Mouse (Mus musculus) CH12.LX (cell line): Measurements from ENCODE around the gene Aftph. TPM values are rescaled to one million over a fixed set of nuclear protein-coding genes. Genes with fewer than 3 reads are reported as not detected.

Source experiments
- DNase-seq: peaks from one replicate; pipeline ENCODE4 v3.0.0-alpha.2; 2013; ENCODE audit errors: extremely low read depth
- H3K27ac ChIP-seq: 2 replicates; pipeline ENCODE4 v1.5.1; 2012; ENCODE audit warnings: low read depth, mild to moderate bottlenecking, control low read depth, moderate library complexity; ENCODE audit not compliant: insufficient read depth
- H3K27me3 ChIP-seq: replicated peaks from 2 replicates; pipeline ENCODE3; 2012; ENCODE audit warnings: inconsistent platforms
- H3K36me3 ChIP-seq, 2 experiments: replicated peaks in 1 of 2; 2 replicates each; pipeline versions ENCODE3 to v1.6.1; 2012; ENCODE audit warnings: inconsistent platforms in 1 of 2, low read length in 1 of 2, mild to moderate bottlenecking in 1 of 2, mixed read lengths in 1 of 2, moderate library complexity in 1 of 2; ENCODE audit not compliant: control insufficient read depth in 1 of 2, insufficient read depth in 1 of 2
- H3K4me1 ChIP-seq, 2 experiments: 2 replicates each; pipeline ENCODE4 v1.6.1; 2012; ENCODE audit warnings: inconsistent platforms in 1 of 2, moderate library complexity in 1 of 2; ENCODE audit not compliant: insufficient read depth in 2 of 2, control insufficient read depth in 1 of 2
- H3K4me2 ChIP-seq: 2 replicates; pipeline ENCODE4 v1.6.1; 2012; ENCODE audit warnings: low read depth, mild to moderate bottlenecking, control low read depth; ENCODE audit not compliant: poor library complexity, insufficient read depth, severe bottlenecking
- H3K4me3 ChIP-seq, 3 experiments: fragments of 150-350 bp in 1 of 3; sonication (generic) in 1 of 3; replicated peaks in 1 of 3; 2 replicates each; pipeline versions ENCODE3 to v1.5.1; 2011 to 2012; ENCODE audit warnings: low read depth in 2 of 3, low read length in 2 of 3, mild to moderate bottlenecking in 2 of 3, moderate library complexity in 2 of 3, control low read depth in 1 of 3, improper control_type of control experiment in 1 of 3, inconsistent platforms in 1 of 3, mixed read lengths in 1 of 3; ENCODE audit not compliant: poor library complexity in 1 of 3
- H3K79me2 ChIP-seq: replicated peaks from 2 replicates; pipeline ENCODE4 v1.6.1; 2012; ENCODE audit warnings: mild to moderate bottlenecking, moderate library complexity; ENCODE audit not compliant: control insufficient read depth, poor library complexity, insufficient read depth, severe bottlenecking; ENCODE audit errors: extremely low read depth
- H3K9ac ChIP-seq: 2 replicates; pipeline ENCODE4 v1.6.1; 2012; ENCODE audit warnings: low read depth, mild to moderate bottlenecking, control low read depth, moderate library complexity; ENCODE audit not compliant: insufficient read depth
- H3K9me3 ChIP-seq: replicated peaks from 2 replicates; pipeline ENCODE3; 2012; ENCODE audit warnings: low read length, inconsistent platforms, mixed read lengths
- BHLHE40 ChIP-seq: IDR thresholded peaks from 2 replicates; pipeline ENCODE4 v1.6.1; 2011; ENCODE audit warnings: mild to moderate bottlenecking, low read depth, low read length, improper control_type of control experiment
- CHD1 ChIP-seq: IDR thresholded peaks from 2 replicates; pipeline ENCODE4 v1.6.1; 2012; ENCODE audit warnings: low read depth, low read length, improper control_type of control experiment, inconsistent platforms
- EP300 ChIP-seq: IDR thresholded peaks from 2 replicates; pipeline ENCODE4 v1.6.1; 2011; ENCODE audit warnings: low read length, improper control_type of control experiment
- ETS1 ChIP-seq: conservative IDR thresholded peaks from 2 replicates; pipeline ENCODE4 v1.6.1; 2012; ENCODE audit warnings: low read depth, mild to moderate bottlenecking, inconsistent platforms, low read length, improper control_type of control experiment, moderate library complexity
- JUN ChIP-seq: IDR thresholded peaks from 2 replicates; pipeline ENCODE4 v1.6.1; 2011; ENCODE audit warnings: low read depth, mild to moderate bottlenecking, low read length, improper control_type of control experiment, moderate library complexity; ENCODE audit not compliant: insufficient read depth
- MAX ChIP-seq: IDR thresholded peaks from 2 replicates; pipeline ENCODE4 v1.6.1; 2011; ENCODE audit warnings: low read length, improper control_type of control experiment
- MAZ ChIP-seq: IDR thresholded peaks from 2 replicates; pipeline ENCODE4 v1.6.1; 2012; ENCODE audit warnings: low read depth, mild to moderate bottlenecking, inconsistent platforms, low read length, improper control_type of control experiment, moderate library complexity
- MEF2A ChIP-seq: IDR thresholded peaks from 2 replicates; pipeline ENCODE4 v1.6.1; 2014; ENCODE audit warnings: low read depth, mild to moderate bottlenecking, inconsistent platforms, low read length, improper control_type of control experiment, borderline replicate concordance
- SIN3A ChIP-seq: IDR thresholded peaks from 2 replicates; pipeline ENCODE4 v1.6.1; 2012; ENCODE audit warnings: low read length, improper control_type of control experiment, inconsistent platforms
- SMC3 ChIP-seq: IDR thresholded peaks from 2 replicates; pipeline ENCODE4 v1.6.1; 2011; ENCODE audit warnings: low read depth, low read length, improper control_type of control experiment
- TBP ChIP-seq: conservative IDR thresholded peaks from 2 replicates; pipeline ENCODE4 v1.6.1; 2011; ENCODE audit warnings: low read depth, low read length, improper control_type of control experiment
- TCF12 ChIP-seq: IDR thresholded peaks from 2 replicates; pipeline ENCODE4 v1.6.1; 2014; ENCODE audit warnings: low read depth, mild to moderate bottlenecking, inconsistent platforms, low read length, improper control_type of control experiment
- UBTF ChIP-seq: IDR thresholded peaks from 2 replicates; pipeline ENCODE4 v1.6.1; 2012; ENCODE audit warnings: low read depth, mild to moderate bottlenecking, inconsistent platforms, low read length, improper control_type of control experiment, moderate library complexity
- USF1 ChIP-seq: IDR thresholded peaks from 2 replicates; pipeline ENCODE4 v1.6.1; 2014; ENCODE audit warnings: low read depth, mild to moderate bottlenecking, inconsistent platforms, low read length, improper control_type of control experiment
- ZNF384 ChIP-seq: IDR thresholded peaks from 2 replicates; pipeline ENCODE4 v1.6.1; 2012; ENCODE audit warnings: low read depth, low read length, improper control_type of control experiment, inconsistent platforms
- dilution Hi-C: fragments of 300-500 bp; cut with MboI; formaldehyde crosslinking; loops from 2 replicates; pipeline ENCODE4 v1.14.3; 2020; ENCODE audit warnings: low sequenced_read_pairs; ENCODE audit not compliant: extremely low pct_unique_long_range_greater_than_20kb, extremely low pct_ligation_motif_present
- in situ Hi-C: fragments of 300-500 bp; cut with MboI; formaldehyde crosslinking; loops from 3 replicates; pipeline ENCODE4 v1.14.3; 2019; ENCODE audit warnings: low sequenced_read_pairs, low pct_ligation_motif_present, low pct_unique_long_range_greater_than_20kb, mixed read lengths
- polyA plus RNA-seq: library from polyadenylated mRNA; unstranded; fragments of >175 nt; gene quantifications from 2 replicates; pipeline ENCODE4 v1.2.1, GENCODE M21; 2012; ENCODE audit warnings: low read depth; ENCODE audit not compliant: insufficient read length
- total RNA-seq, 2 experiments: library from RNA; depleted of rRNA; stranded (reverse); fragments of 300-350 nt in 1 of 2; fragments of >200 nt in 1 of 2; gene quantifications; 2 replicates each; pipeline ENCODE4 v1.2.3; 2012 to 2014

Gene Aftph
- total and polyA plus RNA-seq, 3 experiments: 53.7 to 80.0 (median 53.9) TPM

DNA sequence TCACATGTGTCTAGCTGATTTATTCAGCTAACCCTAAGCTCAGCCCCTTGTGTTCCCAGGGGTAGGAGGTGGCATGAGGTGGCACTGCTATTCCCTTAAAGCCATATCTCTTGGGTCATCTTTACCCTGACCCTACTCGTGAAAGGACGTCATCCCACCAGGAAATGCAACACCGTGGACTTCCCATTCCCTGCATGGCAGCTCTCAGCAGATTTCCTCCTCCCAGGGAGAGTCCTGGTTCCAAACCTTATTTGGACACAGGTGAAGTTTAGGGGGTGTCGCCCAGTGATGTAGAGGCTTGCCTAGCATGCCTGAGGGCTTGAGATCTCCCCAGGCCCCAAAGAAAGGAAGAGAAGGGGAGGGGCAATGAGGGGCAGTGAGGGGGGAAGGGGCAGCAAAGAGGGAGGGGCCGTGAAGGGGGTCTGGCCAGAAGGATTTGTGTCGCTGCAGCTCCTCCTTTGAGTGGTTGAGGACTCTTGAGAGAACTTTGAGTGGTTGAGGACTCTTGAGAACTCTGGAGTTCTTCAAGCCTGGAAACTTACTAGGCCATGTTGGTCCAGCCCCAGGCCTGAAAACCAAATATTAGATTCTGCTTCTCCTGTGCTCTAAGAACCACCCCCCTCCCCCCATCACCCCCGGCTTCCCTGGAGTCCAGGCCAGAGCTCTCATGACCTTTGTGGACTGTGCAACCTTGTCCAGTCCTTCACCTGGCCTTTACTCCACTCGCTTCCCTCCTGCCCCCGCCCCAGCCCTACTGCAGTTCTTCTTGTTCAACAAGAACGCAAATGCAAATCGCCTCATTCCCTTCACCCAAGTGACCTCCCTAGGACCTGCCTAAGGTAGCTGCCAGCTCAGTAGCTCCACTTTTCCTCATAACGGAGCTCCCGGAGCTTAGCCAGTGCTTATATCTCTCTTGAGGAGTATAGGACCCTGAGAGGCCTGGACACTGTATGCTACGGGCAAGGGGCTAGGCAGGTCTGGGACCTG lies 81.0 kb downstream of the Aftph start:
- dilution Hi-C loops: no loop called here
- H3K9ac ChIP-seq: no peak overlapping the region

DNA sequence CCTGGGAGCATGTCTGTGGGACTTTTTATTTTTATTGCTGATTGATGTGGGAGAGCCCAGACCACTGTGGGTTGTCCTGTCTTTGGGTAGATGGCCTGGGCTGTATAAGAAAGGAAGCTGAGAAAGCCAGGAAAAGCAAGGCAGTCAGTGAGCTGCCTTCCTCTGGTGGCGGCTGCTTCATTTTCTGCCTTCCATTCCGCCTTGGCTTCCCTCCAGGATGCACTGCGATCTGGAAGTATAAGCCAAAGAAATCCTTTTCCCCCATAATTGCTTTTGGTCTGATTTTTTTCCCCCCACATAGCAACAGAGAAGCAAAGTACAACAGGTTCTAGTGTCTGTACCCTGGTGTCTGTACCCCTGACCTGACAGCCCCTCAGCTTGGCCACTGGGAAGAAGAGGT lies 82.3 kb downstream of the Aftph start:
- Histone ChIP-seq H3K4me1 (peaks cover 3 to 14% of the 10 kb centered on the region in 2 experiments; a peak in 1 of 4 replicates), H3K27me3 (no peaks in the 10 kb centered on the region), H3K4me3 (no peak overlapping the region), H3K36me3 (peaks cover 0 to 8% of the 10 kb centered on the region in 2 experiments), H3K9me3 (no peaks in the 10 kb centered on the region), H3K4me2 (no peak overlapping the region), H3K79me2 (no peaks in the 10 kb centered on the region), H3K27ac (no peak overlapping the region), H3K9ac (no peak overlapping the region)
- TF ChIP-seq MAZ (no peak), MAX (no peak), TCF12 (no peak), ETS1 (no peak), MEF2A (no peak)
- DNase-seq: no peak
- in situ Hi-C loops: no loop called here
- dilution Hi-C loops: no loop called here

More for the DNA sequence above, 81.0 kb downstream of the Aftph start:
- H3K4me1 ChIP-seq: peaks cover 3 to 18% of the 10 kb centered on the region in 2 experiments; a peak in 3 of 4 replicates
- in situ Hi-C loops: no loop called here
- H3K27ac ChIP-seq: no peak overlapping the region
- H3K9me3 ChIP-seq: no peaks in the 10 kb centered on the region
- H3K27me3 ChIP-seq: no peaks in the 10 kb centered on the region
- TF ChIP-seq JUN (no peak), SMC3 (no peak), ZNF384 (no peak), SIN3A (no peak), UBTF (no peak), MAZ (no peak), ETS1 (no peak), TCF12 (no peak), EP300 (no peak), TBP (no peak), BHLHE40 (no peak), USF1 (no peak), MAX (no peak), CHD1 (no peak)
- DNase-seq: no peak
- no peak overlapping the region for H3K4me3 ChIP-seq
- H3K4me2 ChIP-seq: no peak overlapping the region
- no peaks in the 10 kb centered on the region for H3K36me3 ChIP-seq
- no peaks in the 10 kb centered on the region for H3K79me2 ChIP-seq
